Mouse (Mus musculus) midbrain, embryonic 12.5 days (tissue): ENCODE measurements around the gene Maco1. TPM values are rescaled to one million over a fixed set of nuclear protein-coding genes. Genes with fewer than 3 reads are reported as not detected.

Experiments used
- ATAC-seq: fragments of 200-750 bp; cut with Nextera tagmentation; 2 replicates; pipeline ENCODE4 v1.8.0; 2017; ENCODE audit warnings: low read depth, moderate TSS enrichment, moderate library complexity; ENCODE audit not compliant: low FRiP score
- H3K27ac ChIP-seq: fragments of 300-500 bp; sonication (generic); replicated peaks from 2 replicates; pipeline ENCODE4 v1.5.1; 2016; ENCODE audit warnings: mild to moderate bottlenecking
- H3K27me3 ChIP-seq: fragments of 300-500 bp; sonication (generic); 2 replicates; pipeline ENCODE4 v1.6.1; 2016; ENCODE audit warnings: mild to moderate bottlenecking
- H3K36me3 ChIP-seq: fragments of 300-500 bp; sonication (generic); 2 replicates; pipeline ENCODE4 v1.6.1; 2016
- H3K4me1 ChIP-seq: fragments of 300-500 bp; sonication (generic); 2 replicates; pipeline ENCODE4 v1.6.1; 2016
- H3K4me2 ChIP-seq: fragments of 300-500 bp; sonication (generic); replicated peaks from 2 replicates; pipeline ENCODE4 v1.6.1; 2016; ENCODE audit warnings: mild to moderate bottlenecking, moderate library complexity
- H3K4me3 ChIP-seq: fragments of 300-500 bp; sonication (generic); 2 replicates; pipeline ENCODE4 v1.5.1; 2016; ENCODE audit warnings: mild to moderate bottlenecking
- H3K9ac ChIP-seq: fragments of 300-500 bp; sonication (generic); replicated peaks from 2 replicates; pipeline ENCODE4 v1.6.1; 2016; ENCODE audit warnings: mild to moderate bottlenecking, moderate library complexity
- H3K9me3 ChIP-seq: fragments of 300-500 bp; sonication (generic); 2 replicates; pipeline ENCODE4 v1.6.1; 2016; ENCODE audit warnings: mild to moderate bottlenecking
- WGBS: fragments of 180-500 bp; shearing (Covaris S2); methylation state at CpG from one replicate; pipeline ENCODE4 v1.1.7; 2016; 5-methylcytosine and 5-hydroxymethylcytosine counted together
- polyA plus RNA-seq: library from polyadenylated mRNA; unstranded; fragments of >200 nt; fragmentation: Nextera tagmentation; extraction: Ambion mirVana; gene quantifications from 2 replicates; pipeline ENCODE4 v1.2.1, GENCODE M21; 2016

The Maco1 gene
- polyA plus RNA-seq, 1 experiment from 2014 or later = 84.7 TPM

- 2% methylated on average over 23 of the region's 23 CpGs for WGBS
- H3K9ac ChIP-seq = peak overlapping the region; percentile 69
- H3K4me2 ChIP-seq = peak overlapping the region; percentile 92
- no peaks in the 10 kb centered on the region for H3K36me3 ChIP-seq
- 0 out of 2 replicates have a peak, but pooled peaks have one; percentile 12 for ATAC-seq
- peak overlapping the region; percentile 65 for H3K4me3 ChIP-seq
- no peaks in the 10 kb centered on the region for H3K9me3 ChIP-seq
- peaks cover 19% of the 10 kb centered on the region for H3K4me1 ChIP-seq
- H3K27ac ChIP-seq = no peak overlapping the region
- H3K27me3 ChIP-seq = peaks cover 62% of the 10 kb centered on the region
Observed at GRCm38 (mm10) chr4:134766904-134767425, 86.2 kb downstream of the Maco1 start.

- Histone ChIP-seq H3K27ac (no peak overlapping the region), H3K9me3 (no peaks in the 10 kb centered on the region), H3K9ac (no peak overlapping the region), H3K4me3 (0 out of 2 replicates have a peak overlapping the region, but pooled peaks have one; percentile 65), H3K4me1 (peaks cover 19% of the 10 kb centered on the region), H3K4me2 (peak overlapping the region; percentile 92; the same call in 1 of the 2 replicates), H3K27me3 (peaks cover 62% of the 10 kb centered on the region), H3K36me3 (no peaks in the 10 kb centered on the region)
- no peak for ATAC-seq
- WGBS = 74% methylated on average over 6 of the region's 6 CpGs
Observed at GRCm38 (mm10) chr4:134766277-134766676, 86.9 kb downstream of the Maco1 start.

DNA sequence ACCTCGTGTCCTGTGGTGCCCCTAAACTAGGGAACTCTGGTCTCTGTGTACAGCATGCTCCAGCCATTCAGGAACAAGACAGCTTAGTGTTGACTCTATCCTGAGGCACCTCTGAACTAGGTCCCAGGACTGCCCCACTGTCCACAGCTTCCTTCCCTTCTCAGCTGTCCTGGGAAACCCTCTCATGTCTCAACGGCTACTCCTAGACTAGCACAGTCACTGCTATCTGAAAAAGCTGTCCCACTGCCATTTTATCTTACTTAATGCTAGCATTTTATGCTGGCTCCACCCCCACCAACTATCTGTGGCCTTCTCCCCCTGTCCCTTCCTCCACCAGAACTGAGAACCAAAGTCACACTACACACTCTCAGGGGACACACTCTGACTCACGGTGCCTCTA, 88.8 kb downstream of the Maco1 start:
- Histone ChIP-seq H3K4me1 (peaks cover 19% of the 10 kb centered on the region), H3K27ac (no peak overlapping the region), H3K4me3 (no peak overlapping the region), H3K4me2 (no peak overlapping the region), H3K36me3 (no peaks in the 10 kb centered on the region), H3K27me3 (peaks cover 51% of the 10 kb centered on the region), H3K9ac (no peak overlapping the region), H3K9me3 (no peaks in the 10 kb centered on the region)
- no peak for ATAC-seq
- WGBS = 81% methylated on average over 3 of the region's 3 CpGs

DNA sequence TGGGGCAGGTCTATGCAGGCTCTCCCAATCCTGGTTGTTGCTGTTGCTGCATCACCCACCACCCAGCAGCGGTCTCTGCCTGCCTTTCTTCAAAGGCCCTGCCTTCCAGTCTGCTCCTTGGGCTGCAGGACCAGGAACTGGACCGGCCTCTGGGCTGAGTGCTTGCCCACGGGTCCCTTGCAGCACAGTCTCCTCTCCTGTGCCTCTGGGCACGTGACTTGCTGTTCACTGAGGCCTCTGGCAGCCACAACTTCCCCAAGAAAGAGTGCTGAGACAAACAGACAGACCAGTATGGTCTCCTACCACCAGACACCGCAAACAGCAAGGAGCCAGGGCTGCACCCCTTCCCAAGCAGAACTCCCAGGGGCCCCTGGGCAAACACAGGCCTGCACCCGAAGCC, 90.8 kb downstream of the Maco1 start:
- H3K9me3 ChIP-seq = no peaks in the 10 kb centered on the region
- no peak for ATAC-seq
- H3K4me3 ChIP-seq = no peak overlapping the region
- no peak overlapping the region for H3K27ac ChIP-seq
- H3K36me3 ChIP-seq = no peaks in the 10 kb centered on the region
- H3K9ac ChIP-seq = no peak overlapping the region
- 84% methylated on average over 6 of the region's 6 CpGs for WGBS
- peaks cover 32% of the 10 kb centered on the region for H3K27me3 ChIP-seq
- H3K4me2 ChIP-seq = no peak overlapping the region
- H3K4me1 ChIP-seq = peaks cover 10% of the 10 kb centered on the region

DNA sequence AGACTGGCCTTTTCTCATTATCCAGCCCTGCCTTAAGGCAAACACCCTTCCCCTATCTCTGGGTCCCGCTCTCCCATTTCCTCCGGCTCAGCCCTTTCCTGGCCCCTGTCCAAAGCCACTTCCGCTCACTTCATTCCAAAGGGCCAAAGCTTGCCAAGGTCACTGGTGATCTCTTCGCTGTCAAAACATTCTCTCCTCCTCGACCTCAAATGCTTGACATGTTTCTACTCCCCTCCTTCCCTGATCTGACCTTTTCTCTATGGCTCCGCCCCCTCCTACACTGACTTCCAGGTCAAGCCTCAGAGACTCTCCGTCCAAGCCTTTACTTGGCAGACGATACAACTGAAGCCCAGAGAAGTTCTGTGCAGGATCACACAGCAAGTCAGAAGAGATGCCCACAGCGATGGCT, 92.3 kb downstream of the Maco1 start:
- Histone ChIP-seq H3K4me2 (no peak overlapping the region), H3K4me1 (no peaks in the 10 kb centered on the region), H3K9me3 (no peaks in the 10 kb centered on the region), H3K36me3 (no peaks in the 10 kb centered on the region), H3K27ac (no peak overlapping the region), H3K27me3 (peaks cover 16% of the 10 kb centered on the region), H3K9ac (no peak overlapping the region), H3K4me3 (no peak overlapping the region)
- no peak for ATAC-seq
- 78% methylated on average over 9 of the region's 9 CpGs for WGBS

GRCm38 (mm10) chr4:134760281-134760680, 92.9 kb downstream of the Maco1 start:
- Histone ChIP-seq H3K9me3 (no peaks in the 10 kb centered on the region), H3K4me1 (no peaks in the 10 kb centered on the region), H3K9ac (no peak overlapping the region), H3K4me2 (no peak overlapping the region), H3K4me3 (no peak overlapping the region), H3K27me3 (peaks cover 12% of the 10 kb centered on the region), H3K27ac (no peak overlapping the region), H3K36me3 (no peaks in the 10 kb centered on the region)
- ATAC-seq = no peak
- WGBS = 84% methylated on average over 6 of the region's 6 CpGs

- 90% methylated on average over 7 of the region's 7 CpGs for WGBS
- no peak overlapping the region for H3K4me3 ChIP-seq
- H3K36me3 ChIP-seq = no peaks in the 10 kb centered on the region
- H3K4me1 ChIP-seq = peaks cover 5% of the 10 kb centered on the region; the same call in 1 of the 2 replicates
- H3K9me3 ChIP-seq = no peaks in the 10 kb centered on the region
- no peak overlapping the region for H3K4me2 ChIP-seq
- peaks cover 8% of the 10 kb centered on the region; the same call in 1 of the 2 replicates for H3K27me3 ChIP-seq
- H3K27ac ChIP-seq = no peak overlapping the region
- H3K9ac ChIP-seq = no peak overlapping the region
- ATAC-seq = no peak
Observed at GRCm38 (mm10) chr4:134759564-134759963, 93.6 kb downstream of the Maco1 start.

GRCm38 (mm10) chr4:134758922-134759321, 94.2 kb downstream of the Maco1 start:
- Histone ChIP-seq H3K4me1 (peaks cover 11% of the 10 kb centered on the region; the same call in 1 of the 2 replicates), H3K36me3 (no peaks in the 10 kb centered on the region), H3K4me2 (no peak overlapping the region), H3K27me3 (peaks cover 3% of the 10 kb centered on the region; the same call in 1 of the 2 replicates), H3K9me3 (no peaks in the 10 kb centered on the region), H3K27ac (no peak overlapping the region), H3K4me3 (no peak overlapping the region), H3K9ac (no peak overlapping the region)
- ATAC-seq = no peak
- WGBS = 92% methylated on average over 14 of the region's 14 CpGs

GRCm38 (mm10) chr4:134758367-134758766, 94.8 kb downstream of the Maco1 start:
- H3K9me3 ChIP-seq = no peaks in the 10 kb centered on the region
- ATAC-seq = no peak
- no peak overlapping the region for H3K4me2 ChIP-seq
- H3K4me3 ChIP-seq = no peak overlapping the region
- peaks cover 3% of the 10 kb centered on the region; the same call in 1 of the 2 replicates for H3K27me3 ChIP-seq
- WGBS = 95% methylated on average over 4 of the region's 4 CpGs
- no peaks in the 10 kb centered on the region for H3K36me3 ChIP-seq
- no peak overlapping the region for H3K27ac ChIP-seq
- peaks cover 17% of the 10 kb centered on the region for H3K4me1 ChIP-seq
- H3K9ac ChIP-seq = no peak overlapping the region

GRCm38 (mm10) chr4:134756953-134757352, 96.2 kb downstream of the Maco1 start:
- Histone ChIP-seq H3K4me3 (no peak overlapping the region), H3K9ac (no peak overlapping the region), H3K27me3 (peaks cover 3% of the 10 kb centered on the region; the same call in 1 of the 2 replicates), H3K36me3 (no peaks in the 10 kb centered on the region), H3K4me1 (peaks cover 23% of the 10 kb centered on the region), H3K4me2 (no peak overlapping the region), H3K27ac (no peak overlapping the region), H3K9me3 (no peaks in the 10 kb centered on the region)
- ATAC-seq = no peak
- 86% methylated on average over 7 of the region's 7 CpGs for WGBS

- Histone ChIP-seq H3K27ac (no peak overlapping the region), H3K9me3 (no peaks in the 10 kb centered on the region), H3K36me3 (no peaks in the 10 kb centered on the region), H3K4me2 (no peak overlapping the region), H3K9ac (no peak overlapping the region), H3K4me3 (no peak overlapping the region), H3K4me1 (peaks cover 23% of the 10 kb centered on the region), H3K27me3 (peaks cover 3% of the 10 kb centered on the region; the same call in 1 of the 2 replicates)
- no peak for ATAC-seq
- WGBS = 84% methylated on average over 13 of the region's 13 CpGs
Observed at GRCm38 (mm10) chr4:134754941-134755340, 98.2 kb downstream of the Maco1 start.

GRCm38 (mm10) chr4:134754371-134754770, 98.8 kb downstream of the Maco1 start:
- 0 out of 2 replicates have a peak overlapping the region, but pooled peaks have one; percentile 11 for H3K27ac ChIP-seq
- H3K27me3 ChIP-seq = peaks cover 3% of the 10 kb centered on the region; the same call in 1 of the 2 replicates
- no peak for ATAC-seq
- H3K4me3 ChIP-seq = no peak overlapping the region
- H3K4me2 ChIP-seq = no peak overlapping the region
- H3K9ac ChIP-seq = no peak overlapping the region
- H3K4me1 ChIP-seq = peaks cover 23% of the 10 kb centered on the region
- H3K36me3 ChIP-seq = no peaks in the 10 kb centered on the region
- WGBS = 49% methylated on average over 10 of the region's 10 CpGs
- no peaks in the 10 kb centered on the region for H3K9me3 ChIP-seq
